Mouse (Mus musculus) CH12.LX (cell line): ENCODE data around the gene Rps23.

Source experiments
- CTCF ChIP-seq, 2 experiments: IDR thresholded peaks in 1 of 2; conservative IDR thresholded peaks in 1 of 2; 2 replicates each; pipeline ENCODE4 v1.5.1; 2011 to 2012; ENCODE audit warnings: low read depth in 2 of 2, low read length in 2 of 2, improper control_type of control experiment in 1 of 2, inconsistent platforms in 1 of 2, mild to moderate bottlenecking in 1 of 2, moderate library complexity in 1 of 2
- ELF1 ChIP-seq: IDR thresholded peaks from 2 replicates; pipeline ENCODE4 v1.6.1; 2014; ENCODE audit warnings: low read depth, mild to moderate bottlenecking, inconsistent platforms, low read length, improper control_type of control experiment
- GABPA ChIP-seq: IDR thresholded peaks from 2 replicates; pipeline ENCODE4 v1.6.1; 2012; ENCODE audit warnings: low read depth, low read length, improper control_type of control experiment, inconsistent platforms; ENCODE audit not compliant: insufficient replicate concordance
- MAZ ChIP-seq: IDR thresholded peaks from 2 replicates; pipeline ENCODE4 v1.6.1; 2012; ENCODE audit warnings: low read depth, mild to moderate bottlenecking, inconsistent platforms, low read length, improper control_type of control experiment, moderate library complexity
- POLR2A ChIP-seq: IDR thresholded peaks from 2 replicates; pipeline ENCODE4 v1.6.1; 2011; ENCODE audit warnings: low read depth, mild to moderate bottlenecking, improper control_type of control experiment, low read length
- SIN3A ChIP-seq: IDR thresholded peaks from 2 replicates; pipeline ENCODE4 v1.6.1; 2012; ENCODE audit warnings: low read length, improper control_type of control experiment, inconsistent platforms
- SMC3 ChIP-seq: IDR thresholded peaks from 2 replicates; pipeline ENCODE4 v1.6.1; 2011; ENCODE audit warnings: low read depth, low read length, improper control_type of control experiment
- ZKSCAN1 ChIP-seq: IDR thresholded peaks from 2 replicates; pipeline ENCODE4 v1.6.1; 2012; ENCODE audit warnings: low read depth, inconsistent platforms, low read length, improper control_type of control experiment, borderline replicate concordance

GRCm38 (mm10) chr13:90964511-90964910, 41.8 kb downstream of the Rps23 start:
- no peak for TF ChIP-seq CTCF (conservative IDR thresholded peaks at IDR 0.05 in 1 of 2, IDR thresholded peaks at IDR 0.05 in 1 of 2; ENCODE audit: low read depth in 2 of 2, low read length in 2 of 2)
- no peak for TF ChIP-seq SMC3
- TF ChIP-seq ZKSCAN1 = no peak
- no peak for TF ChIP-seq POLR2A
- TF ChIP-seq GABPA = no peak
- no peak for TF ChIP-seq MAZ
- no peak for TF ChIP-seq SIN3A
- no peak for TF ChIP-seq ELF1
